18 mouse cellular contexts compared by ENCODE assay signal in genomic region chr7:6132646-6133045, GRCm38 (mm10).
"Had no signal": no experiment of that assay in that cellular context is flagged by ENCODE, and none has a peak within 500 bp of the region (broad histone marks: within the 10 kb centered on the region; RNA-seq: fewer than 3 reads in every experiment).

No protein-coding gene starts in this region.

- H3K9me3 ChIP-seq: liver, embryonic 13.5 days; lung, embryonic 15.5 days; stomach, embryonic 15.5 days had no signal

- H3K27ac ChIP-seq: kidney, postnatal 0 days; limb, embryonic 12.5 days; liver, embryonic 13.5 days; lung, embryonic 15.5 days; macrophage; midbrain, embryonic 13.5 days; neural tube, embryonic 15.5 days; stomach, embryonic 15.5 days had no signal

- H3K4me1 ChIP-seq: limb, embryonic 12.5 days; lung, embryonic 15.5 days; midbrain, embryonic 13.5 days; neural tube, embryonic 15.5 days; stomach, embryonic 15.5 days had no signal

- H3K4me3 ChIP-seq: limb, embryonic 12.5 days; liver, embryonic 13.5 days; lung, embryonic 15.5 days; megakaryocyte, embryonic 14.5 days; midbrain, embryonic 13.5 days; neural tube, embryonic 15.5 days; stomach, embryonic 15.5 days had no signal

- H3K9ac ChIP-seq: limb, embryonic 12.5 days; liver, embryonic 13.5 days; liver, postnatal 0 days; lung, embryonic 15.5 days; midbrain, embryonic 13.5 days; neural tube, embryonic 15.5 days; stomach, embryonic 15.5 days had no signal

- H3K27me3 ChIP-seq: limb, embryonic 12.5 days; liver, embryonic 13.5 days; lung, embryonic 15.5 days; megakaryocyte, embryonic 14.5 days; midbrain, embryonic 13.5 days; neural tube, embryonic 15.5 days; stomach, embryonic 15.5 days had no signal

- ATAC-seq: intestine, postnatal 0 days; liver, postnatal 0 days had no signal

- H3K4me2 ChIP-seq: limb, embryonic 12.5 days; liver, embryonic 13.5 days; lung, embryonic 15.5 days; midbrain, embryonic 13.5 days; neural tube, embryonic 15.5 days; stomach, embryonic 15.5 days had no signal

- DNase-seq: kidney, adult 9 months; kidney, postnatal 36 days; layer of hippocampus, adult 9-11 months; layer of hippocampus, postnatal 36 days; liver; liver, embryonic 13.5 days; liver, postnatal 0 days; lung, postnatal 14 days; thymus, postnatal 4 days had no signal
